Mouse (Mus musculus) stomach, embryonic 14.5 days (tissue): ENCODE data around the gene Pianp. TPM values are rescaled to one million over a fixed set of nuclear protein-coding genes. Genes with fewer than 3 reads are reported as not detected.
A peak's percentile ranks its signal among the peaks of the same experiment; 100 is the strongest.

Experiments used
- ATAC-seq: fragments of 200-750 bp; cut with Nextera tagmentation; 2 replicates; pipeline ENCODE4 v1.8.0; 2017; ENCODE audit warnings: low read depth, moderate TSS enrichment; ENCODE audit not compliant: insufficient number of reproducible peaks, insufficient read depth, low FRiP score
- H3K27ac ChIP-seq: fragments of 300-500 bp; sonication (generic); 2 replicates; pipeline ENCODE4 v1.5.1; 2014; ENCODE audit warnings: mild to moderate bottlenecking, low read length, moderate library complexity, mixed read lengths
- H3K27me3 ChIP-seq: fragments of 300-500 bp; sonication (generic); 2 replicates; pipeline ENCODE4 v1.6.1; 2014; ENCODE audit warnings: low read length, control low read depth, mixed read lengths; ENCODE audit not compliant: control insufficient read depth, insufficient read depth
- H3K36me3 ChIP-seq: fragments of 300-500 bp; sonication (generic); 2 replicates; pipeline ENCODE4 v1.6.1; 2014; ENCODE audit warnings: mild to moderate bottlenecking, control low read depth, low read length, moderate library complexity, mixed read lengths; ENCODE audit not compliant: control insufficient read depth, insufficient read depth
- H3K4me1 ChIP-seq: fragments of 300-500 bp; sonication (generic); 2 replicates; pipeline ENCODE4 v1.6.1; 2014; ENCODE audit warnings: low read length, control low read depth, mixed read lengths; ENCODE audit not compliant: control insufficient read depth, insufficient read depth
- H3K4me2 ChIP-seq: fragments of 300-500 bp; sonication (generic); replicated peaks from 2 replicates; pipeline ENCODE4 v1.6.1; 2014; ENCODE audit warnings: low read depth, low read length, control low read depth
- H3K4me3 ChIP-seq: fragments of 300-500 bp; sonication (generic); 2 replicates; pipeline ENCODE4 v1.5.1; 2014; ENCODE audit warnings: low read depth, low read length, control low read depth
- H3K9ac ChIP-seq: fragments of 300-500 bp; sonication (generic); replicated peaks from 2 replicates; pipeline ENCODE4 v1.6.1; 2014; ENCODE audit warnings: low read depth, mild to moderate bottlenecking, control low read depth, low read length, moderate library complexity, mixed read lengths
- H3K9me3 ChIP-seq: fragments of 300-500 bp; sonication (generic); 2 replicates; pipeline ENCODE4 v1.6.1; 2016; ENCODE audit warnings: low read depth, low read length, control low read depth; ENCODE audit not compliant: control insufficient read depth
- WGBS: fragments of 180-500 bp; shearing (Covaris S2); extraction: QIAGEN DNeasy Blood & Tissue Kit; methylation state at CpG from one replicate; pipeline ENCODE4 v1.1.7; 2014; 5-methylcytosine and 5-hydroxymethylcytosine counted together
- polyA plus RNA-seq: library from polyadenylated mRNA; unstranded; fragments of >200 nt; fragmentation: Nextera tagmentation; extraction: Ambion mirVana; gene quantifications from 2 replicates; pipeline ENCODE4 v1.2.1, GENCODE M21; 2014

Gene Pianp
- polyA plus RNA-seq, 1 experiment from 2014 or later, result 6.0 TPM

DNA sequence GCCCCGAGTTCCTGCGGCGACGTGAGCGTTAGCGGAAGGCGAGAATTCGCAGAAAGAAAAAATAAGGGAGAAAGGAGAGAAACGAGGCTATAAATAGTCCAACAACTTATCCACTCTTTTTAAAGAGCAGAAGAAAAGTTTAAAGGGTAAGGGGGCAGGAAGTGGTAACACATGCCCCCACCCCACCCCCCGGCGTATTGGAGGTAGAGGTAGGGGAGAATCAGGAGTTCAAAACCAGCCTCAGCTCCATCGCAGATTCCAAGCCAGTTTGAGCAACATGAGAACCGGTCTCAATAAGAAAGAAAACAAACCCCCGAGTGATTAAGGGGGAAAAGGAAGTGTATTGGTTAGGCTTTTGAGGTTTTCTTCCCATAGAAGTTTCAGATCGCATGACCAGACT, 30.7 kb upstream of the Pianp start:
- Histone ChIP-seq H3K4me3 (peak overlapping the region; percentile 70), H3K36me3 (peaks cover 19% of the 10 kb centered on the region), H3K4me2 (peak overlapping the region; percentile 95), H3K4me1 (peaks cover 9% of the 10 kb centered on the region; the same call in 1 of the 2 replicates), H3K9ac (peak overlapping the region; percentile 74), H3K27ac (peak overlapping the region; percentile 88), H3K27me3 (no peaks in the 10 kb centered on the region), H3K9me3 (peaks cover 7% of the 10 kb centered on the region; the same call in 1 of the 2 replicates)
- no peak for ATAC-seq
- WGBS, result 14% methylated on average over 15 of the region's 15 CpGs

DNA sequence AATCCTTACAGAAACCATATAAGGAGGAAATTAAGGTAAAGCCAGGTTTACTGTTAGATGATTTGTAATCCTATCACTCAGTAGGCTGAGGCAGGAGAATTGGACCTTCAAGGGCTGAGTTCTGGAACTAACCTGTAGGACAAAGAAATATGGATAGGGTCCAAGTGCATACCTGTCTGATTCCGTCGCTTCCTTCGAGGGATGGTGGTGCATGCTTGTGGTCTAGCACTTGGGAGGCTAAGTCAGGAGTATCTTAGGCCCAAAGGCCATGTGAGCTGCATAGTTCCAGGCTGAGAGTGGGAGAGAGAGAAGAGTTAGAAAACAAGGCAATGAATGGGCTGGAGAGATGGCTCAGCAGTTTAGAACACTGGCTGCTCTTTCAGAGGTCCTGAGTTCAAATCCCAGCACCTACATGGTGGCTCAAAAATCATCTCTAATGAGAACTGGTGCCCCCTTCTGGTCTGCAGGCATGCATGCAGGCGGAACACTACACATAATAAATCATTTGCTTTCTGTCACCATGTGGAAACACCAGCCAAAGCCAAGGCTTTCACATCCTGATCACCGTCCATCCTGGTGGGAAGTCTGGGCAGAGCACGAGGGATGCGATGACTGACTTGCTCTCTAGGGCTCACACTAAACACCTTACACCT, 29.9 kb upstream of the Pianp start:
- Histone ChIP-seq H3K27me3 (no peaks in the 10 kb centered on the region), H3K9me3 (peaks cover 7% of the 10 kb centered on the region; the same call in 1 of the 2 replicates), H3K36me3 (peaks cover 12% of the 10 kb centered on the region; the same call in 1 of the 2 replicates), H3K4me1 (peaks cover 9% of the 10 kb centered on the region; the same call in 1 of the 2 replicates), H3K4me2 (peak overlapping the region; percentile 95), H3K27ac (no peak overlapping the region), H3K9ac (no peak overlapping the region), H3K4me3 (peak overlapping the region; percentile 70)
- no peak for ATAC-seq
- 94% methylated on average over 7 of the region's 7 CpGs for WGBS

DNA sequence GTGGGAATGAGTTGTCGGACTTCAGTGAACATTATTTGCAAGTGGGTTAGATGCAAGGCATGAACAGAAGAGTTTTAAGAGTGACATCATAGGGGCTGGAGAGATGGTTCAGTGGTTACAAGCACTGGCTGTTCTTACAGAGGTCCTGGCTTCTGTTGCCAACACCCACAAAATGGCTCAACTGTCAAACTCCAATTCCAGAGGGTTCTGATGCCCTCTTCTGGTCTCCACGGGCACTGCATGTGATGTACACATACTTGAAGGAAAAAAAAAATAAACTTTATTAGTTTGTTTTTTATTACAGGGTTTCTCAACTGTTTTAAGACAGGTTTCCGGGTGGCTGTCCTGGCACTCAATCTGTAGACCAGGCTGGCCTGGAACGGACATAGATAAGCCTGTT, 28.7 kb upstream of the Pianp start:
- peaks cover 7% of the 10 kb centered on the region; the same call in 1 of the 2 replicates for H3K9me3 ChIP-seq
- H3K36me3 ChIP-seq, result peaks cover 2% of the 10 kb centered on the region; the same call in 1 of the 2 replicates
- H3K4me2 ChIP-seq, result no peak overlapping the region
- WGBS, result 66% methylated on average over 4 of the region's 4 CpGs
- no peak for ATAC-seq
- peaks cover 9% of the 10 kb centered on the region; the same call in 1 of the 2 replicates for H3K4me1 ChIP-seq
- no peaks in the 10 kb centered on the region for H3K27me3 ChIP-seq
- H3K27ac ChIP-seq, result no peak overlapping the region
- no peak overlapping the region for H3K9ac ChIP-seq
- H3K4me3 ChIP-seq, result no peak overlapping the region

DNA sequence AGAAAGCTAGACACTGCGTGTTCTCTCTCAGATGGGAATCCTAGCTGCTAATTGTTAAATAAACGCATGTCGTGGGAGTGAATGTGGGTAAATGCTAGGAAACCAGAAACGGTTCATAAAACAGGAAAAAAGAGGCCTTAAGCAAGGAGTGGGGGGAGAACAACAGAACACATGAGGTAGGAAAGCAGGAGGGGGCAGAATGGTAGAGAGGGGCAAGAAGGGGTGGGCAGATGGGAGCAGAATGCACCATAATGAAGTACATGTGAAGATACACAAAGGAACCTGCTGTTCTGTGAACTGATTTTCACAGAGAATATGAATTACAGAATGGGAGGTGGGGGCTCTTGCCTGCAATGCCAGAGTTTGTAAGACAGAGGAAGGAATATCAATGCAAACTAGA, 4.3 kb upstream of the Pianp start:
- no peak overlapping the region for H3K27ac ChIP-seq
- WGBS, result 65% methylated on average over 4 of the region's 4 CpGs
- peaks cover 16% of the 10 kb centered on the region; the same call in 1 of the 2 replicates for H3K27me3 ChIP-seq
- H3K9ac ChIP-seq, result no peak overlapping the region
- no peak overlapping the region for H3K4me3 ChIP-seq
- no peaks in the 10 kb centered on the region for H3K9me3 ChIP-seq
- H3K4me1 ChIP-seq, result peaks cover 8% of the 10 kb centered on the region; the same call in 1 of the 2 replicates
- no peaks in the 10 kb centered on the region for H3K36me3 ChIP-seq
- no peak overlapping the region for H3K4me2 ChIP-seq
- no peak for ATAC-seq

DNA sequence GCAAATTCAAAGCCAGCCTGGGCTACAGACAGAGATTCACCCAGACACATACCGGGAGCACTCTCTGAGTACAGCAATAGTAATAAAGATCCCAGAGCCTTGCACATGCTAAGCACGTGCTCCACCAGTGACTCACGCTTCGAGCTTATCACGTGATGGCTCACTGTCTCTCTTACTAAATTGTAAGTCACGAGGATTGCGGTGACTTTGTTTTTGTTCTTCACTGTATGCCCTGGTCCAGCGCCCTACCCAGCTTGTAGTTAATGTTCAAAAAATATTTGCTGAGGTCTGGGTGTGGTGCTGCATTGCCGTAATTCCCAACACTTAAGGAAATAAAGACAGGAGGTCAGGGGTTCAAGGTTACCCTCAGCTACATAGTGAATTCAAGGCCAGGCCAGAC, 3.1 kb upstream of the Pianp start:
- Histone ChIP-seq H3K27ac (no peak overlapping the region), H3K4me3 (no peak overlapping the region), H3K9ac (no peak overlapping the region), H3K4me1 (peaks cover 10% of the 10 kb centered on the region; the same call in 1 of the 2 replicates), H3K36me3 (no peaks in the 10 kb centered on the region), H3K27me3 (peaks cover 20% of the 10 kb centered on the region; the same call in 1 of the 2 replicates), H3K9me3 (no peaks in the 10 kb centered on the region), H3K4me2 (no peak overlapping the region)
- ATAC-seq, result no peak
- WGBS, result 74% methylated on average over 9 of the region's 9 CpGs

DNA sequence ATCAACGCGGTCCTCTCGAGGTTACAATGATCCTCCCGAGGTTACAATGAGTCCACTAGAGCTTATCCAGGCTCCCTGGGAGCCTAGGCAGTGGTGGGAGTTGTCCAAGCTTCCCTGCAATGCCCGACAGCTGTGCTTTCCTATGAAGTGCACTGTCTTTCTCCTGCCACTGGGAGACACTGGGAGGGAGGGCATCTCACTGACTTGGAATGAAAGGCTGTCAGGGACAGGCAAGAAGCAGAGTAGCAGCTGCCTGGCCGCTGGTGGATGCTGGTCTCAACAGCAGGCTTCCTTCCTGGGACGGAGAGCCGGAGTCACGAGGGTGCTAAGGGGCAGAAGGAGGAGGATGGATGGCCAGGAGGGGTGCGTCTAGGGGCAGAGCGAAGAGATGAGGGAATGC, 2.6 kb upstream of the Pianp start:
- Histone ChIP-seq H3K27ac (no peak overlapping the region), H3K4me2 (no peak overlapping the region), H3K4me3 (no peak overlapping the region), H3K36me3 (no peaks in the 10 kb centered on the region), H3K9me3 (no peaks in the 10 kb centered on the region), H3K27me3 (peaks cover 25% of the 10 kb centered on the region), H3K4me1 (peaks cover 10% of the 10 kb centered on the region; the same call in 1 of the 2 replicates), H3K9ac (peak overlapping the region; percentile 12; the same call in 1 of the 2 replicates)
- WGBS, result 11% methylated on average over 11 of the region's 11 CpGs
- no peak for ATAC-seq

DNA sequence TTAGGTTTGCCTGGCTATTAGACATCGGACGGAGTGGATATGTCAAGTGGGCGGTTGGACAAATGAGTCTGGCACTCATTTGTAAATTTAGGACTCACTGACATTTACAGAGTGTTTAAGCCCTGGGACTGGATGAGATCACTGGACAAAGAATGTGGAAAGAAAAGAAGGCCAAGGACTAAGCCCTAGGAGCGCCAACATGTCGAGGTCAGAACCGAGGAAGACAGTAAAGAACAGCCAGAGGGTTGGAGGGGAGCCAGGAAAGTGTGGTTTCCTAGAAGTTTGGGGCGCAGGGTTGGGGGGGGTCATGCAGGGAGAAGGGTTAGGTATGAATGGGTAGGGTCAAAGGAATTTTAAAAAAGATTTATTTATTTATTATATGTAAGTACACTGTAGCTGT, 1.2 kb upstream of the Pianp start:
- Histone ChIP-seq H3K9me3 (no peaks in the 10 kb centered on the region), H3K27me3 (peaks cover 35% of the 10 kb centered on the region), H3K4me2 (no peak overlapping the region), H3K4me3 (no peak overlapping the region), H3K36me3 (no peaks in the 10 kb centered on the region), H3K4me1 (peaks cover 10% of the 10 kb centered on the region; the same call in 1 of the 2 replicates), H3K9ac (no peak overlapping the region), H3K27ac (no peak overlapping the region)
- 70% methylated on average over 7 of the region's 7 CpGs for WGBS
- no peak for ATAC-seq

DNA sequence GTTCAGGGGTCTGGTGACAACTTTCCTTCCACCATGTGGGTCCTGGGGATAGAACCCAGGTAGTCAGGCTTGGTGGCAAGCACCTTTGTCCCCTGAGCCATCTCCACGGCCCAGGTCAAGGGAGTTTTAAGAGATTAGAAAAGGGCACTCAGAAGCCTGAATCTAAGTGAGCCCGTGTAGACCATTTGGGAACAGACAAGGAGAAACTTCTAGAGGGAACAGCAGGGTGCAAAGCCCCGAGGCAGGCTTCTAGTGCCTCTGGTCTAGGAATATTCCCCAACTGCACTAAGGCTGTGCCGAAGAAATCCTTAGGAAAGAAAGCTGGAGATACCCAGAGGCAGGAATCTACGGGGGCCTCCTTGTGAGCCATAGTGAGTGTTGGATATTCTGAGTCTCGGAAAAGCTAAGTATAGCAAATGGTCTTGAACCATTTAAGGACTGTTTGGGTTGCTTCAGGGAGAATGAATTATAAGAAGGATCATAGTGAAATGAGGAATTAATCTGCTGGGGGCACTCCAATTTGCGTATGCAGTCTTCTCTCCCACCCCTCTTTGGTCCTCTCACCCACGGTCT, 577 bp upstream of the Pianp start:
- Histone ChIP-seq H3K36me3 (no peaks in the 10 kb centered on the region), H3K4me3 (no peak overlapping the region), H3K27me3 (peaks cover 35% of the 10 kb centered on the region), H3K9ac (no peak overlapping the region), H3K9me3 (no peaks in the 10 kb centered on the region), H3K4me2 (no peak overlapping the region), H3K4me1 (peaks cover 10% of the 10 kb centered on the region; the same call in 1 of the 2 replicates), H3K27ac (no peak overlapping the region)
- no peak for ATAC-seq
- WGBS, result 39% methylated on average over 8 of the region's 8 CpGs
